Mouse (Mus musculus): Measurements from ENCODE around the gene Kif1bp.
"Not testable (repeated sequence)": the region's sequence is repeated elsewhere in the genome, so short reads cannot be mapped to it uniquely, and the experiment has no call there.

The Kif1bp gene

GRCm38 (mm10) chr10:62578338-62579100 lies at the start of gene Kif1bp:
Gene Kif1bp (minus strand): TSS chr10:62578457.
- peak; percentile 97 to 98 for DNase-seq

GRCm38 (mm10) chr10:62604161-62604560 lies 25.9 kb upstream of the Kif1bp start:
- DNase-seq: no peak

- DNase-seq: no peak
Measured at GRCm38 (mm10) chr10:62603233-62604030, 25.2 kb upstream of the Kif1bp start.

DNA sequence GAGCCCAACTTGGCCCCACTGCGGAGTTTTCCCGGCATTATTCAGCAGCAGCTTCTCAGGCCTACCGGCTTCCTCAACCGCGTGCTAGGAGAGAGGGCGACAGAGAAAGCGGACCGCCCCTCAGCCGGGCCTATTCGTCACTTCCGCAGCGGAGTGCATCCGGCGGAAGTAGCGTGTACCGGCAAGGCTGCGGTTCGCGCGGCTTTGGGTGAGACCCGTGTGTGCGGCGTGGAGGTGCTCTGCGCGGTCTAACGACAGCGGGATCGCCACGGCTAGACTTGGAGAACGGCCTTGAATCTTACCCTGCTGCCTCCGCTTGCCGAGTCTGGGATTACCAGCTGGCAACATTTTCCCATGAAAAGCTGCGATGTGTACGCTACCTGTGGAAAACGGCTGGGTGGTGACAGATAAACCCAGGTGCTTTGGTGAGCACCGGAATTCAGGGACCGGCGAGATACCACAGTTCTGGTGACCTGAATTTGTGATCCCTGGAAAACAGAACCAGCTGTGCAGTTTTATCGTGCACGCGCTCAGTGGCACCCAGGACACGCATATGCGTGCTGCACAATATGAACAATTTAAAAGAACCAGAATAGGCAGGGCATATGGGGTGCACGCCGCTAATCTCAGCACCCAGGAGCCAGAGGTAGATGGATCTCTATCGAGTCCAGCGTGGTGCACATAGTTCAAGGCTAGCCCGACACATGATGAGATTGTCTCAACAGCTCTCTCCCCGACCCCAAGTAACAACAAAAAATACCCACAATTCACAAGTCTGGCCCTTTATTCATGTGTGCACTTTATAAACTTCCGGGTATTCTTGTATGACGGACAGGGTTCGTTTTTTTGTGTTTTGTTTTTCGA lies 24.2 kb upstream of the Kif1bp start, which contains the start of gene Ddx21:
Gene Ddx21 (minus strand): TSS at position 105 of the 864 bp plus-strand sequence.
- DNase-seq: peak; percentile 91 to 93

DNA sequence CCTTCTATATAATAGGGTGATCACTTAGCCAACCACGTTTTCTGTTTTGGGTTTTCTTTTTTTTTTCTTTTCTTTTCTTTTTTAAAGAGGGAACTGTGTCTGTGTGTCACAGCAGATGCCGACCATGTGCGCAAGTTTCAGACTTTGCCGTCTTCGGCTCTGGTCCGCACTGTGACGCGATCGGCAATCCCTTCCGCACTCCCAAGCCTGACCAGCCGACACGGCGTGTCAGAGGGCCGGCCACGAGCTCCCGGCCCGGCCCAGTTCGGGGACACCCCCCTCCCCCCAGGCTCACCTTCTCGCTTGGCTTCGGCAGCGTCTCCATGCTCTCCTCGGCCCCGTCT lies 23.5 kb upstream of the Kif1bp start:
- DNase-seq: no peak

DNA sequence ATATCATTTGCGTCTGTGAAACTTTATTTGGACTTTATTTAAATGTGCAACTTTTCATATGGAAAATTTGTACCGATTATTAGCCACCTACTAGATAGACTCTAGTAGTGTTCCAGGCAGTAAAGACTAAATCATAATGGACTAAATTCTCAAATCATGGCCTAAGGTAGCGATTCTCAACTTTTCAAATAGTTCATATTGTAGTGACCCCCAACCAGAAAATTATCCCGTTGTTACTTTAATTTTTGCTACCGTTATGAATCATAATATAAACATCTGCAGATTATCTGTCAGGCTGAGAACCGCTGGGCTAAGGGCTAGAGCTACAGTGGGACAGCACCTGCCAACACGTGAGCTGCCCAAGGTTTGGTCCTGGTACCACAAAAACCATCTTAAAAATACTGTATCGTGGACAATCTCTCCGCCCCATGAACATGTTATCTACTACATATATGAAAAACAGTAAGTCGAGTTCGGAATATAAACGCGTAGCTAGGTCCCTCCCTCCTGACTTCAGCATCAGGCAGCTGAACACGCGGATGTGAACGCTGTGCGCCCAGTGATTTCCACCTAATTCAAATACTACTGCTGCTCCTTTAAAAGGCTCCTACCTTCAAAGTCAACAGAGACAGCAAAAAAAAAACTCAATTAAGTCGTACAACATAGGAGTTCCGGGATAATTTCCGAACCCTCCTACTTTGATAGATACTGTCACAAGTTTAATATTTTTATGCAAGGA lies 23.0 kb upstream of the Kif1bp start:
- DNase-seq: no peak

DNA sequence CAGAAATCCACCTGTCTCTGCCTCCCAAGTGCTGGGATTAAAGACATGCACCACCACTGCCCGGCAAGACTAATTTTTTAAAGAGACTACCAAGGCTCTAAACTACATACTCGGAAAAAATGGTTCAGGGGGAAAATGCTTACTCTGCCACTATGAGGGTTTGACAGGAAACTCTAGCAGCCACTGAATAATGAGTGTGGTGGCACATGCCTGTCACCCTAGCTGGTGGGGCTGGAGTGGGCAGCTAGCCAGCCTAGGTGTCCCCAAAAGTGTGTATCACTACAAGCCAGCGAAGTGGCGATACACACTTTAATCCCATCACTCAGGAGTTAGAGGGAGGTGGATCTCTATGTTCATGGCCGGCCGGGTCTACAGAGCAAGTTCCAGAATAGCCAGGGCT lies 21.8 kb upstream of the Kif1bp start:
- DNase-seq: no peak

- not testable (repeated sequence) for DNase-seq
Measured at GRCm38 (mm10) chr10:62599311-62599710, 21.1 kb upstream of the Kif1bp start.

DNA sequence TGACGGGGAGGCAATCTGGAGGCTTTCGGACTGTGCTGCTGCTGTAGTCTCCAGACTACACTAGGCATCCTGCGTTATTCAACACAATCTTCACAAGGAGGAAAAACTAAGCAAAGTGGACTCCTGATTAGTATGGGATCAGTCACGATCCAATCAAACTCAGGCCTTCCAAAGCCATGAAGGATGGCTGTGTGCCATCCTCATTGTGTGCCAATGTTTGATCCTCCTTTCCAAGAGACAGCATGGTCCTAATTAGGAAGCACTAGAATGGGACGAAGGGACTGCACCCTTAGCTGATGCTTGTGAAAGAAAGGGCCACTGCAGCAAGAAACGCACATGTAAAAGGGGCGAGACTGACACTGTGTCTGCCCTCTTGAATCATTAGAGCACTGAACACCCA lies 14.2 kb upstream of the Kif1bp start:
- DNase-seq: no peak

GRCm38 (mm10) chr10:62590200-62590599 lies 11.9 kb upstream of the Kif1bp start:
- peak; percentile 58 to 90 for DNase-seq

GRCm38 (mm10) chr10:62588616-62589015 lies 10.4 kb upstream of the Kif1bp start:
- no peak for DNase-seq

- no peak for DNase-seq
Measured at GRCm38 (mm10) chr10:62583245-62583644, 5.0 kb upstream of the Kif1bp start.

DNA sequence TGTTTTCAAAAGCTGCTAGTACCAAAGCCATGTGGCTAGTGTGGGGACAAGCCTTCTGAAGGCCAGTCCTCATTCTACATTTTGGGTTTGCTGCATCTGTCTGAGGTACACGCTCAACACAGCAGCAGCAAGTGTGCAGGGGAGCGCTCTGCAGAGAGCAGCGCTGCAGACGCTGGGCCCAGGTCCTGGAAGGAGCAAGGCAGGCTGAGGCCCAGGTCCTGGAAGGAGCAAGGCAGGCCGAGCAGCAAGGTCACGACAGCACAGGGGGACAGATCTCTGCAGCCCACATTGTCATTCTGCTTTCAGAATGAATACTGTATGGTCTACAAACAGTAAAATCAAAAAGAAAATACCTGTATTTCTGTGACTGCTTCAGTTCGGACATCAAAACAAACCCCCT lies 4.4 kb upstream of the Kif1bp start:
- DNase-seq: no peak

GRCm38 (mm10) chr10:62582263-62582662 lies 4.0 kb upstream of the Kif1bp start:
- DNase-seq: no peak

- DNase-seq: not testable (repeated sequence)
Measured at GRCm38 (mm10) chr10:62579129-62579528, 872 bp upstream of the Kif1bp start.

- DNase-seq: no peak
Measured at GRCm38 (mm10) chr10:62577673-62578337, 452 bp downstream of the Kif1bp start.

GRCm38 (mm10) chr10:62575001-62575400 lies 3.3 kb downstream of the Kif1bp start:
- DNase-seq: no peak

- DNase-seq: no peak
Measured at GRCm38 (mm10) chr10:62570126-62570871, 8.0 kb downstream of the Kif1bp start.

GRCm38 (mm10) chr10:62568861-62569260 lies 9.4 kb downstream of the Kif1bp start:
- no peak for DNase-seq

DNA sequence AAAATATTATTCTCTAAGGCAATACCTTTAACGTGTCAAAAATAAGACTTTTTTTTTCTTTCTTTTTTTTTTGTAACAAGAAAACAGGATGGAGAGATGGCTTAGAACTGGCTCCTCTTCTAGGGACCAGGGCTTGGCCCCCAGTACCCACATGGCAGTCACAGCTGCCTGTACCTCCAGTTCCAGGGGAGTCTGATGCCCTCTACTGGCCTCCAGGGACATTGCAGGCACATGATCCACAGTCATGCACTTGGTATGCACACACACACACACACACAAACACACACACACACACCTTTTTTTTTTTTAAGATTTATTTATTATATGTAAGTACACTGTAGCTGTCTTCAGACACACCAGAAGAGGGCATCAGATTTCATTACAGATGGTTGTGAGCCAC lies 20.5 kb downstream of the Kif1bp start:
- DNase-seq: no peak

- no peak for DNase-seq
Measured at GRCm38 (mm10) chr10:62556558-62556901, 21.7 kb downstream of the Kif1bp start.

All from lung, postnatal 4 days (tissue).